In genomic region chr7:80123672-80124071, GRCm38 (mm10) we compare ENCODE assay signal across 11 mouse cellular contexts.
"Had no signal": no experiment of that assay in that cellular context is flagged by ENCODE, and none has a peak within 500 bp of the region (broad histone marks: within the 10 kb centered on the region; RNA-seq: fewer than 3 reads in every experiment).

No protein-coding gene starts in this region.

- H3K27me3 ChIP-seq: intestine, embryonic 15.5 days; limb, embryonic 15.5 days; liver, embryonic 12.5 days; midbrain, embryonic 13.5 days; neural tube, embryonic 15.5 days had no signal

- H3K4me2 ChIP-seq: intestine, embryonic 15.5 days; limb, embryonic 15.5 days; liver, embryonic 12.5 days; lung, embryonic 14.5 days; midbrain, embryonic 13.5 days; neural tube, embryonic 15.5 days had no signal

- H3K4me3 ChIP-seq: intestine, embryonic 15.5 days; limb, embryonic 15.5 days; liver, embryonic 12.5 days; midbrain, embryonic 13.5 days; neural tube, embryonic 15.5 days had no signal

- H3K27ac ChIP-seq: intestine, embryonic 15.5 days; limb, embryonic 15.5 days; liver, embryonic 12.5 days; midbrain, embryonic 13.5 days; neural tube, embryonic 15.5 days had no signal

- ATAC-seq: intestine, embryonic 15.5 days; liver, embryonic 12.5 days; midbrain, embryonic 13.5 days had no signal

- H3K36me3 ChIP-seq: intestine, embryonic 15.5 days; limb, embryonic 15.5 days; liver, embryonic 12.5 days; midbrain, embryonic 13.5 days; neural tube, embryonic 15.5 days had no signal

- H3K9me3 ChIP-seq: intestine, embryonic 15.5 days; limb, embryonic 15.5 days; liver, embryonic 12.5 days; midbrain, embryonic 13.5 days; neural tube, embryonic 15.5 days had no signal

- H3K4me1 ChIP-seq: midbrain, embryonic 13.5 days; neural tube, embryonic 15.5 days had no signal

- H3K9ac ChIP-seq: intestine, embryonic 15.5 days; limb, embryonic 15.5 days; liver, embryonic 12.5 days; lung, embryonic 14.5 days; midbrain, embryonic 13.5 days; neural tube, embryonic 15.5 days had no signal

- DNase-seq: kidney, adult 8-10 months; kidney, postnatal 36 days; layer of hippocampus, adult 9-11 months; layer of hippocampus, postnatal 36 days; lung, embryonic 14.5 days; right cerebral cortex, postnatal 4 days had no signal
